Mouse (Mus musculus) pancreas, adult 10 weeks (tissue): ENCODE results near the gene Gpatch8. TPM values are rescaled to one million over a fixed set of nuclear protein-coding genes. Genes with fewer than 3 reads are reported as not detected.

Experiments used
- polyA plus RNA-seq: library from polyadenylated mRNA; stranded (reverse); fragments of 350-450 nt; fragmentation: Illumina TruSeq; extraction: RNeasy Lipid Tissue Mini Kit (QIAGEN cat#74804); gene quantifications from one replicate; pipeline ENCODE4 v1.2.3, GENCODE M21; 2015; ENCODE audit warnings: low read depth, low replicate concordance; ENCODE audit not compliant: insufficient read depth

Gene Gpatch8
- polyA plus RNA-seq, result 3.7 TPM

GRCm38 (mm10) chr11:102556031-102556715 is at the start of gene Gpatch8:
Gpatch8 (minus strand) TSS chr11:102556392.

DNA sequence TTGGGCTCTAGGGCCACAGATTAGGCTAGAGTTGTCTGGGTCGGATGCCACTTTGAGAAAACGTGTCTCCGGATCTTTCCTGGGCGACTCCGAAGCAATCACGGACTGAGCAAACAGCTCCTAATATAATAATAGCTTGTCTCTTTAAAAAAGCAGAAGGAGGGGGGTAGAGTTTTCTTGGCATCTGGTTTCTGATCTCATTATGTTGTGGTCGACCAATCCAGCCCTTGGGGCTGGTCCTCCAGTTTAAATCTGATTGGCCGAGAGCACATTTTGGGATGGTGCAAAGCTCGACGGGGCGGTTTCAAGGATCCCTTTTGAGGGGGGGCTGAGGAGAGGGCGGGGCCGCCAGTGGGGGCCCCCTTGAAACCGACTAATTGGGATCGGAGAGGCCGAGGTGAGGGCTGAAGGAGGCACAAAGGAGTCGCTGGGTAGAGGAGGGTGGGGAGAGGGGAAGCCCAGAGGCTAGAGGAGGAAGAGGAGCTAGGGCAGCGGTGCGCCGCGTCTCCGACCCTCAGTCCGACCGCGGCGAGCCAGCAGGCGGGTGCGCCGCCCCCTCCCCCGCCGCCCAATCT is 47.9 kb upstream of the Gpatch8 start, which contains the start of gene Fzd2:
Gene Fzd2, plus strand, starts transcription at position 387 of the 575 bp plus-strand sequence.

DNA sequence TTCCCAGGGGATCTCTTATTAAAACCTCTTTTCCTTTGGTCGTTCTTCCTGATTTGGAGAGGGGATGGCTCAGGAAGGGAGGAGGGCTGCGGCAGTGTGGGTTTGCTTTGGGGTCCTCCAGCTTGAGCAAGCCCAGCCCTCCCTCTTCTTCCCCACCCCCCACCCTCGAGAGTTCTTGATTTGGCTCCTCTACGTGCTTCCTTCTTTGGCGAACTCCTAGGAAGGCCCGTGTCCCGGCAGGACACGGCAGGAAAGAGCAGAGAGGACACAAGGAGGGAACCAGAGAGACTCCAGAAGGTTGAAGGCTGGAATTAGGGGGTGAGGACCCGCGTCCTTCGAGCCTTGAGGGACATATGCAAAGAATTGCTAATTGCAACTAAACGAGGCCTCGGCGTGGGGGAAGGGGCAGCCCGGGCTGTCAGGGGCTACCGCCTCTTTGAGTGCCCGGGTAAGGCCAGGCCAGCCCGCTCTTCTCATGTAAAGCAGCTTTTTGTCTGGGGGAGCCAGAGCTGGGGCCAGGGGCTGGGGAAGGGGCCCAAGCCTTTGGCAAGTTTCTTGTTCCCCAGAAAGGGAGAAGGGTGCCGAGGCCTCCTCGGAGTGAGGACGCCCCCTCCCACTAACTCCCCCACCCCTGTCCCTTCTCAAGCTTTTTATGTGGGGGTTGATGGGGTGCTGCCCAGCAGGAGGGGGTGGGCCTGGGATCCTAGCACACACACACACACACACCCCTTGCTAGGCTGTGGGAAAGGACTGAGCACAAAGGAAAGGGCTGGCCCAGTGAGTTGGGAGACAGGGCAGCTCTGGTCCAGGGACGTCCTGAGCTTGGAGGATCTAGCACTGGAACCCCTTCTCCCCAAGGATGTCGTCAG is 23.2 kb upstream of the Gpatch8 start, which contains the start of gene Gm11627:
Gene Gm11627, minus strand, starts transcription at position 297 of the 869 bp plus-strand sequence.

GRCm38 (mm10) chr11:102469648-102470357 is 86.4 kb downstream of the Gpatch8 start, which contains the start of gene Itga2b:
Itga2b (minus strand) TSS chr11:102470122.

GRCm38 (mm10) chr11:102447497-102447896 is 108.7 kb downstream of the Gpatch8 start, which contains the start of gene Fam171a2:
Fam171a2 (minus strand) TSS chr11:102447682.

GRCm38 (mm10) chr11:102430121-102431017 is 125.8 kb downstream of the Gpatch8 start, which contains the start of gene Grn:
Grn (plus strand) TSS chr11:102430315.

Other genes with a start within 250 kb of the Gpatch8 start
- gene Ubtf, start 236.7 kb downstream of the Gpatch8 start, polyA plus RNA-seq, result 18.2 TPM
- not detected for gene Slc4a1, start 190.2 kb downstream of the Gpatch8 start, polyA plus RNA-seq
- 8.0 TPM for gene Rundc3a, start 163.0 kb downstream of the Gpatch8 start, polyA plus RNA-seq
- 90.0 TPM for gene Slc25a39, start 148.4 kb downstream of the Gpatch8 start, polyA plus RNA-seq
- gene Grn, start 126.1 kb downstream of the Gpatch8 start, polyA plus RNA-seq, result 64.6 TPM
- 0.76 TPM for gene Fam171a2, start 108.7 kb downstream of the Gpatch8 start, polyA plus RNA-seq
- 3.5 TPM for gene Itga2b, start 86.3 kb downstream of the Gpatch8 start, polyA plus RNA-seq
- 1.8 TPM for gene Gm11627, start 23.1 kb upstream of the Gpatch8 start, polyA plus RNA-seq
- 2.2 TPM for gene Fzd2, start 48.0 kb upstream of the Gpatch8 start, polyA plus RNA-seq
- not detected for gene Meioc, start 107.3 kb upstream of the Gpatch8 start, polyA plus RNA-seq
- 4.7 TPM for gene Ccdc43, start 141.4 kb upstream of the Gpatch8 start, polyA plus RNA-seq
- 2.2 TPM for gene Adam11, start 205.0 kb upstream of the Gpatch8 start, polyA plus RNA-seq